Mouse (Mus musculus) olfactory bulb, adult 2 months (tissue): ENCODE data around the gene Dnmt1. TPM values are rescaled to one million over a fixed set of nuclear protein-coding genes. Genes with fewer than 3 reads are reported as not detected.
A peak's percentile ranks its signal among the peaks of the same experiment; 100 is the strongest.

ENCODE experiments used
- H3K27ac ChIP-seq: fragments of 200-500 bp; 2 replicates; pipeline ENCODE4 v1.5.1; 2012; ENCODE audit warnings: low read depth, low read length; ENCODE audit not compliant: insufficient read depth
- H3K4me1 ChIP-seq: fragments of 200-500 bp; 2 replicates; pipeline ENCODE4 v1.6.1; 2012; ENCODE audit warnings: low read length; ENCODE audit not compliant: control insufficient read depth, insufficient read depth
- H3K4me3 ChIP-seq: fragments of 200-500 bp; 2 replicates; pipeline ENCODE4 v1.5.1; 2012; ENCODE audit warnings: mild to moderate bottlenecking, low read depth, low read length, moderate library complexity; ENCODE audit not compliant: insufficient read depth
- CTCF ChIP-seq: fragments of 200-500 bp; IDR thresholded peaks from 2 replicates; pipeline ENCODE4 v1.5.1; 2012; ENCODE audit warnings: low read depth, mild to moderate bottlenecking, low read length, moderate library complexity; ENCODE audit not compliant: insufficient read depth
- POLR2A ChIP-seq: fragments of 200-500 bp; IDR thresholded peaks from 2 replicates; pipeline ENCODE4 v1.6.1; 2012; ENCODE audit warnings: mild to moderate bottlenecking, low read depth, low read length, moderate library complexity; ENCODE audit not compliant: insufficient read depth
- WGBS: fragments of 180-500 bp; shearing (Covaris S2); methylation state at CpG from one replicate; pipeline ENCODE4 v1.1.7; 2018; 5-methylcytosine and 5-hydroxymethylcytosine counted together
- polyA plus RNA-seq: library from polyadenylated mRNA; stranded (reverse); fragments of >200 nt; gene quantifications from 2 replicates; pipeline ENCODE4 v1.2.4, GENCODE M21; 2012; ENCODE audit warnings: low replicate concordance; ENCODE audit not compliant: missing spikeins, insufficient read depth, insufficient read length

Dnmt1 gene
- polyA plus RNA-seq, 1 experiment: 56.5 TPM

DNA sequence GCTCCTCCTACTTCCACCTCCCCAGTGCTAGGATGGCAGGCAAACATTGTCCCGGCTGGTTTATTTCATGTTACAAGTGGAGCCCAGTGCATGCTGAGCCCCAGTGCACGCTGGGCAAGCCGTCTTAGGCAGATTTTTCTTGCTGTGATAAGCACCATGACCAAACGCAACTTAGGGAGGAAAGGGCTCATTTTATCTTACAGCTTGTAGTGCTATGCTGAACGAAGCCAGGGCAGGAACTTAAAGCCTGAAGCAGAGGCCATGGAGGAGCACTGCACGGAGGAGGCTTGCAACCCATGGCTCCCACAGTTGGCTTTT lies 57.6 kb downstream of the Dnmt1 start:
- no peak overlapping the region for H3K27ac ChIP-seq
- H3K4me1 ChIP-seq: peaks cover 10% of the 10 kb centered on the region
- WGBS: 39% methylated on average over 6 of the region's 6 CpGs
- H3K4me3 ChIP-seq: no peak overlapping the region
- TF ChIP-seq CTCF (no peak), POLR2A (no peak)

DNA sequence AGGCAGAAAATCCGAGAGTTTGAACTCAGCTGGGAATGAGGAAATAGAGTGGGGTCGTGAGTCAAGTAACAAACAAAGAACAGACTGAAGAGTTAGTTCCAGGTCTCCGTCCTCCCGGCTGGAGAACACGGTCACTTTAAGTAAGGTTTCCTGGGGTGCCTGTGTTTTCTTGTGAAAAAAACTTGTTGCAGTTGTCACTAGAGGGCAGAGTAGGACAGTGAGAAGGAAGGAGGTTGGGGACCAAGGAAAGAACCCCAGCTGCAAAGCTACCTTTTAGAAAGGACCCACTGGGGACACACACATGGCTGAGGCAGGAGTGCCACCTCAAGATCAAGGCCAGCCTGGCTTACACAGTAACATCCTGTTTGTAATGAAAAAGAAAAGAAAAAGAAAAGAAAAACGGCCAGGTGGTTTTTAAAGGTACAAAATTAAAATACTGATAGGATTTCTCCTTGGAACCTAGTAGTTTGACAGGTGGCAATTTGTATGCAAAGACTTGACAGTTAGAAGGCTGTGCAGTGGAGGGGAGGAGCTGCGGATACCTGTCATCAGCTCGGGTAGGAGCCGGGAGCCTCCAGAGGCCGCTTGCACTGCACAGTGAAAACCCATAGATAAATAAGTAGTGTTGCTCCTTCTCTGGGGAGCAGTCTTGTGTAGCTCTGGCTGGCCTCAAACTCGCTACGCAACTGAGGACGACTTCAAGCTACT lies 58.1 kb downstream of the Dnmt1 start:
- H3K27ac ChIP-seq: no peak overlapping the region
- H3K4me1 ChIP-seq: peaks cover 10% of the 10 kb centered on the region
- TF ChIP-seq POLR2A (no peak), CTCF (no peak)
- WGBS: 11% methylated on average over 13 of the region's 13 CpGs
- H3K4me3 ChIP-seq: no peak overlapping the region

- H3K4me1 ChIP-seq: peaks cover 14% of the 10 kb centered on the region
- H3K27ac ChIP-seq: no peak within 1 kb of the TSS
- H3K4me3 ChIP-seq: peak within 1 kb of the TSS; percentile 82
- WGBS: 3% methylated on average over 34 of the region's 34 CpGs
- TF ChIP-seq CTCF (peak; percentile 75), POLR2A (peak; percentile 43; the same call in 1 of the 2 replicates)
Measured at GRCm38 (mm10) chr9:20898511-20899073, 61.1 kb downstream of the Dnmt1 start, which contains the start of gene Eif3g. Gene Eif3g, minus strand, starts transcription at chr9:20898623.

DNA sequence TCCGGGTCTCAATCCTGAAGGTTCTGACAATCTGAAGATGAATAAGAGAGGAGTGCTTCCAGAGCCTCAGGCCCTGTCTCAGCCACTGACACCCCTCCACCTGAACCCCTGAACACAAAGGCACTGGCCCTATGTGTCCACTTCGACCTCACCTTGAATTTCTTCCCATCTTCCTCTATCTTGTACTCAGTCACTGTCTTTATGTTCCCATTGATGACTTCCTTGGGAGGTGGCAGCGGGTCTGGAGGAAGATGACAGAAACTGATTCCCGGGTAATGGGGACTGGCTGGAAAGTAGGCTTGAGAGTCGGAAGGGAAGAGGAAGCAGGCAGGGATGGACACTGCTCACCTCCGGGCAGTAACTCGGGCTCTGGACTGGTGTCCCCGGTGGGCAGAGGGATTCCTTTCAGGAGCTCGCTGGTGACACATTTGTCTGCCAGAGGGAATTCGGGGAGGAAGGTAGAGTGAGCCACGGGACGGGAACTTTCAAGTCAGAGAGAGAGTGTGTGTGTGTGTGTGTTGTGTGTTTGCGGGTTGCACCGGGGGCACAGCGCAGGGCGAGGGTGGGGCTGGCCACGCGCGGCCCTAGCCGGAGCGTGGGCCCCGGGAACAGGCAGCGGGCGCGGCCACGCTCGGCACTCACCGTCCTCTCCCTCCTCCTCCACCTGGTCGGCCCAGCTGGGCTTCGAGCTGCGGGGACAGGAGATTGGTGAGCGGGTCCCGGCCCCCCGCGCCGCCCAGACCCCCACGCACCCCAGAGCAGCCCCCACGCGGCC lies 61.8 kb downstream of the Dnmt1 start:
- peak overlapping the region; percentile 82 for H3K4me3 ChIP-seq
- H3K27ac ChIP-seq: no peak overlapping the region
- H3K4me1 ChIP-seq: peaks cover 14% of the 10 kb centered on the region
- 5% methylated on average over 39 of the region's 39 CpGs for WGBS
- TF ChIP-seq POLR2A (no peak), CTCF (no peak)

DNA sequence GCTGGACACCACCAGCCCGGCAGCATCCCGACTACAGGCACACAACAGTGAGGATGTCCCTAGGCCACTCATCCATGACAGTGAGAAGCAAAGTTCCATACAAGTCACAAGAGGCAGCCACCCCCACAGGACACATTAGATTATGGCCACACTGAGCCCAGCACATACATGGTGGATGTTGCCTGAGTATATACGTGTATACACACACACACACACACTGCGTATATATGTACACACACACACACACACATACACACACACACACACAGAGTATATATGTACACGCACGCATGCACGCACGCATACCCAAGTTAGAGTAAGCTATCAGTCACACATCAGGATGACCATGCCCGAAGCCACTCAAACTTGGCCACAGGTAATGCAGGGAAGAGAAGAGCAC lies 64.3 kb downstream of the Dnmt1 start:
- H3K4me1 ChIP-seq: peaks cover 12% of the 10 kb centered on the region
- no peak overlapping the region for H3K4me3 ChIP-seq
- TF ChIP-seq POLR2A (no peak), CTCF (no peak)
- H3K27ac ChIP-seq: no peak overlapping the region
- WGBS: 95% methylated on average over 9 of the region's 9 CpGs

GRCm38 (mm10) chr9:20894629-20895028 lies 65.1 kb downstream of the Dnmt1 start:
- WGBS: 87% methylated on average over 15 of the region's 15 CpGs
- peaks cover 13% of the 10 kb centered on the region for H3K4me1 ChIP-seq
- H3K4me3 ChIP-seq: no peak overlapping the region
- no peak overlapping the region for H3K27ac ChIP-seq
- TF ChIP-seq POLR2A: no peak
- TF ChIP-seq CTCF: no peak

DNA sequence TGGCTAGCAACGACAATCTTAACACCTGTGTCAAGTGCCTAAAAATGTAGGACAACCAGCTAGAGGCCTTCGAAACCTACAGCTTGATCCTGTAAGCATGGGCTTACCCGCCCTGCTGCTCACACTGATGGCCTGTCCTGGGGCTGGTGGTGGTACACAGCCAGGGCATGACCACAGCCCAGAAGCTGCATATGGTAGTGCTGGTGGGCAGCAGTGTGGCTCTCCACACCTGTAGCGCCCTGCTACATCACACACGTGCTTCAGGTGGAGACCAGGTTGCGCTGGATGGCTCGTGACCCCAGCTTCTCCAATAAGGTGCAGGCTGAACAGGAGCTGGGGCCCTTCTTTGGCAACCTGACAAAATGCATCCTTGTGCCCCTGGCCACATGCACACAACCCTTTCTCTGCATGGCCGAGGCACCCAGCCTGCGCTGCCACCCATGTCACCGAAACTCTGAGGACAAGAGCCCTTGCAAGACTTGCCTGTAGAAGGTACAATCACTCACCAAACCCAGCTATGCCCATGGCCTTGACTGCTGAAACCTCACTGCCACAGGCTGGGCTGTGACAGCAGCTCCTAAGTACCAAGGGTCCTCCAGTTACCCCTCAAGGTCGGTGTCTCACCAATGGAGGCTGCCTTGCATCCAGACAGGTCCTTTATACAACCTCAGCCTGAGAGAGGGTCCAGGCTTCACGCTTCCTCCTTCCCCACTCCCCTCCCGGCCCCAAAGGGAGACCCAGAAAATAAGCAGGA lies 65.9 kb downstream of the Dnmt1 start:
- no peak overlapping the region for H3K4me3 ChIP-seq
- no peak overlapping the region for H3K27ac ChIP-seq
- no peak for TF ChIP-seq CTCF
- no peak for TF ChIP-seq POLR2A
- H3K4me1 ChIP-seq: peaks cover 20% of the 10 kb centered on the region
- WGBS: 86% methylated on average over 13 of the region's 13 CpGs

GRCm38 (mm10) chr9:20893069-20893468 lies 66.6 kb downstream of the Dnmt1 start:
- H3K27ac ChIP-seq: no peak overlapping the region
- peaks cover 20% of the 10 kb centered on the region for H3K4me1 ChIP-seq
- no peak overlapping the region for H3K4me3 ChIP-seq
- TF ChIP-seq CTCF: no peak
- TF ChIP-seq POLR2A: no peak
- 58% methylated on average over 5 of the region's 5 CpGs for WGBS
